Mouse (Mus musculus) MEL-GATA-1-ER (cell line): ENCODE data around the gene Oas1h.
"Not testable (repeated sequence)": the region's sequence is repeated elsewhere in the genome, so short reads cannot be mapped to it uniquely, and the experiment has no call there.

Experiments
- DNase-seq: peaks from one replicate; pipeline ENCODE4 v3.0.0-alpha.2; 2012; ENCODE audit warnings: low read depth; ENCODE audit errors: extremely low read depth

The Oas1h gene

DNA sequence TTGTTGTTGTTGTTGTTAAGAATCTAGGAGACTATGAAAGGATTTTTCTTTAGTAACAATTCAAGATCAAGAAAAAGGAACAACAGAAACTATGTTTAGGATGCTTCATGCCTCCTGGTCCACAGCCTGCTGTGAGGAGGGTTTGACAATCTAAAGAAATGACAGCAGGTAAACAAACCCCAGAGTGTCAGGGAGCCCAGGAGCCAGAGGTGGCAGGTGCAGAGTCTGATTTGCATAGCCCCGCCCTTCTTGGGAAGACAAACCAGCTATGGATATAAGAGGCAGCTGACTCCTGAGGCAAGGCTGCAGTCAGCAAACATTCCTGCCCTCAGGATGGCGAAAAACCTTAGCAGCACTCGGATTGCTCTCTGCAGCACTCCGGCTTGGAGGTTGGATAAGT lies at the start of gene Oas1h:
Oas1h (plus strand) TSS at position 301 of the 400 bp plus-strand sequence.
- DNase-seq, result no peak

DNA sequence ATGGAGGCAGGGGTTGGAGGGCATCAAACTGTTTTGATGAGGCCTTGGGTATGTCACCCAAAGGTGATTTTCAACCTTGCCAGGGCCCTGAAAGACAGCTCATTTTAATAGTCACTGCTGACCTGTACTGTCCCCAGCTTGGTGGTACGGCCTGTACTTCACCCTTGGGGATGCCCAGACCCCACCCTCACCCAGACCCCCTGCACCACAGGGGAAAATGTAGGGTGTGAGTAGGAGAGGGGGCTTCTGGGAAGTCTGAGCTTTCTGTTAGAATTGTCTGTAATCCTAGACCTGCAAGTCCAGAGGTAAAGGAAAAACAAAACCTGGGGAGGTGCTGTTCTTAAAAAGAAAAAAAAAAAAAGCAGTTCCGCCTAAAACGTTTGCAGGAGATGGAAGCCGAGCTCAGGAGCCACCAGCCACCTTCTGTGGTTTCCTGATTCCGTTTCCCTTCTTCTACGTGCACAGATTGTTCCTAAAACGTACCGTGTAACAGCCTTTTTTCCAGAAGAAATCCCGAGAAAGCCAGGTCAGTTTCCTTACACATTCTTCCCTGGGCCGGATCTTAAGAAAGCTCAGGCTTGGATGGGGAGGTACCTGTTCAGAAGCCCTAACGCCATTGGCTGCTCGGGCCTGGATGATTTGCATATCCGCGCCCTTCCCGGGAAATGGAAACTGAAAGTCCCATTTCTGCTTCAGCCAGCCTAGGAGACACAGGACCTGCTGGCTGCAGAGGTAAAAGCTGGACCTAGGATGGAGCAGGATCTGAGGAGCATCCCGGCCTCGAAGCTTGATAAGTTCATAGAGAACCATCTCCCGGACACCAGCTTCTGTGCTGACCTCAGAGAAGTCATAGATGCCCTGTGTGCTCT lies 49.0 kb upstream of the Oas1h start, which contains the start of gene Oas1c:
Oas1c (minus strand) TSS at position 564 of the 869 bp plus-strand sequence.
- DNase-seq, result peak; percentile 82

DNA sequence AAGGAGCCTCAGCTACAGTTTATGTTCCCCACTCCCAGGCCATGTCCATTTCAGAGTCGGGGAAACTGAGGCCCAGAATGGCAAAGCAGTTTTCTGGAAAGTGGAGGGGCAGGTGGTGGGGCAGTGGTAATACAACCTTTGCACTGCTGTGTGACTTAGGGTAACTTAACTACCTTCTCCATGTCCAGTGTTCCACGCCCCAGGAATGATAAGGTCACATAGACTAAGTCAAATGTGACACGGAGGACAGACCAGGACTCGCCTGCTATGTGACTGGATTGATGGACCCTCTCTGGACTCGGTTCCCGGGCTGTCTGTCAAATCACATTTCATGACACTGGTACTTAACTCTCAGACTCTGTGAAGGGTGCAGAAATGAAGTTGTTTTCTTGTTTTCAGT lies 48.2 kb upstream of the Oas1h start:
- no peak for DNase-seq

- DNase-seq, result peak; percentile 32
These were observed 45.3 kb upstream of the Oas1h start for GRCm38 (mm10) chr5:120815949-120816348.

GRCm38 (mm10) chr5:120818999-120819398 lies 42.2 kb upstream of the Oas1h start:
- no peak for DNase-seq

- no peak for DNase-seq
These were observed 30.2 kb upstream of the Oas1h start for GRCm38 (mm10) chr5:120831031-120831430.

DNA sequence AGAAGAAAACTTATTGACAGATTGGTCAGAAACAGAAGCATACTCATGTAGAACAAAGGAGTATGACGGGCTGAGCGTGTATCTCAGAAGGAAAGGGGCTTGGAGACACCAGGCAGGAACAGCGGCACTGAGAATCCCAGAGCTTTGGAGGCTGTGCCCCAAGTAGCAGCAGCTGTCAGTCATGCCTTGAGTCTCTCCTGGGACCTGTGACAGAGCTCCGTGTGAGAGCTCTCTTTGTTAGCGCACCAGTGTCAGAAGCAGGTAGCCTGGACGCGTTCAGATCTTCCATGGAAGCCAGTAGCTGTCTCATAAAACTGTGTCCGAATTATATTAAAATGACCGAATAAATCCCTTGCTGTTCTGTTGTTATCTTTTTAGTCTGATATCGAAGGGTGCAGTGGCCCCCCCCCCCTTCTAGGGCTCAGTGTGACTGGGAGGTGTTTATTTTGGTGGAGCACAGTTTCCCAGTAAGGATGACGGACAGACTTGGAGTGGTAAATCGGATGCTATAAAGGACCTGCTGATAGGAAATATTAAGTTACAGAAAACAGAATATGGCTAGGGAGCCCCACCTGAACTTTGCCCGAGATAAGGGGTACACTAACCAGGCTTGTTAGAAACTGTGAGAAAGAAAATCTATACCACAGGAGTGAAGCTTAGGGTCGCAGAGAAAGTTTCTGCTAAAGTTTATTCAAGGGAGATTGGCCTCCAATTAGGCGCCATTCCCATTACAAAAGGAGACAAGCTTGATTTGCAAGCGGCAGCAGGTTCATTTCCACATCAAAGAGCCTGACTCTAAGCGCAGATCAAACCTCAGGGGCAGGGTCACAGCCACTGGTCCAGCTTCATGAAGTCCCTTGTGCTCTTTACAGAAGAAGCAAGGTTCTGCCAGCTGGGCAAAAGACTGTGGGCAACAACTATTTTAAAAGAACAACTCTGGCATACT lies 27.6 kb upstream of the Oas1h start:
- no peak for DNase-seq

DNA sequence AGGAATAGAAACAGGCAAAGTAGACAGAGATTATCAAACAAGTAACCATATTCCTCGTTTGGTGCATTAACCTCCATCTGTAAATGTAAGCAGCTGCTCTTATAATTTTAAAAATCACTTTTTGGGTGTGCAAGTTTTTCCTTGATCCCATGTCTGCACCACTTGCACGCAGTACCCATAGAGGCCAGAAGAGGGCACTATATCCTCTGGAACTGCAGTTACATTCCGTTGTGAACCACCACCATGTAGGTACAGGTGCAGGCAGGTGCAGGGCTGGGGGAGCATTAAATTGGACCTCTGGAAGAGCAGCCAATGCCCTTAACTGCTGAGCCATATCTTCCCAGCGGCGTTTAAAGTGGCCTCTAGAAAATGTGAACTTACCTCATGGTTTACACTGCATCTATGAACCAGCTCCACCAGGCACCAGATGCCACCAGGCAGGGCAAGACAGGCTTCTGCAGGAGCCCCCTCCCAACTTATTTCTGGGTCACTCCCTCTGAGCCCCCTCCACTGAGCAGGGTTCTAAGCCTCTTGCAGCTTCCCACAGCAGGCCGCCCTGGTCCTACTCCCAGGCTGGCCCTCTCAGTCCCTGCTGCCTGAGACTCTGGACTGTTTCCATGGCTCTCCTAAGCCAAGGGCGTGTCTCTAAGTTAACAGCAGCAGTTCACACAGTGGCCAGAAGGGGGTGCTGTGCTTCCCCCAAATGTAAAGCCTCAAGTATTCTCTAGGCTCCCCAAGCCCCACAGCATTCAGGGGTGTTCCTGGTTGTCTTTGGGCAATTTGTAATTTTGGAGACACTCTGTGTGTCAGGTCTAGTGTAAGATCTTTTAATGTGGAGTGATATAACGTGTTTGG lies 24.3 kb upstream of the Oas1h start:
- peak; percentile 41 for DNase-seq

- no peak for DNase-seq
These were observed 16.5 kb upstream of the Oas1h start for GRCm38 (mm10) chr5:120844713-120845112.

DNA sequence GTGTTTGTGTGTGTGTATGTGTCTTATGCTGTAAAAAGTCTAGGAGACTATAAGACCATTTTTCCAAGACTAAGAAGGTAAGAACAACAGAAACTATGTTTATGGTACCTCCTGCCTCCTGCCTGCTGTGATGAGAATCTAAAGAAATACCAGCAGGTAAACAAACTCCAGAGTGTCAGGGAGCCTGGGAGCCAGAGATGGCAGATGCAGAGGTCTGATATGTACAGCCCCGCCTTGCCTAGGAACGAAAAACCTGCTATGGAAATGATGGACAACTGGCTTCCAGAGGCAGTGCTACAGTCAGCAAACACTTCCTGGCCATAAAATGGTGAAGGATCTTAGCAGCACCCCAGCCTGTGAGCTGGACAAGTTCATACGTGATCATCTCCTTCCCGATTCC lies 14.2 kb upstream of the Oas1h start, which contains the start of gene Oas1f:
Oas1f (plus strand) TSS at position 301 of the 400 bp plus-strand sequence.
- DNase-seq, result no peak

DNA sequence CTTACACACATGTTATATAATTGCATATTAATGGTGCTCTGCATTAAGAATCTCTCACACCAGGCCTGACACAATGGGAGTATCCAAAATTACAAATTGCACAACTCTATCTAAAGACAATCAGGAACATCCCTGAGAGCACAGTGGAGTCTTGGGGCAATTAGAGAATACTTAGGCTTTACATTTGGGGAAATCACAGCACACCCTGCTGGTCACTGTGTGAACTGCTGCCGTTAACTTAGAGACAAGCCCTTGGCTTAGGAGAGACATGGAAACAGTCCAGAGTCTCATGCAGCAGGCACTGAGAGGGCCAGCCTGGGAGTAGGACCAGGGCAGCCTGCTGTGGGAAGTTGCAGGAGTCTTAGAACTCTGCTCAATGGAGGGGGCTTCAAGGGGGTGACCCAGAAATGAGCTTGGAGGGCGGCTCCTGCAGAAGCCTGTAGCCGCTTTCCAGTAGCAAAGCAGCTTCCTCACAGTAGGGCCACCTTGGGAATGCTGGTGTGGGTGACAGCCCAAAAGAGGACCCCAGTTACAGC lies 11.6 kb upstream of the Oas1h start:
- peak; percentile 26 for DNase-seq

DNA sequence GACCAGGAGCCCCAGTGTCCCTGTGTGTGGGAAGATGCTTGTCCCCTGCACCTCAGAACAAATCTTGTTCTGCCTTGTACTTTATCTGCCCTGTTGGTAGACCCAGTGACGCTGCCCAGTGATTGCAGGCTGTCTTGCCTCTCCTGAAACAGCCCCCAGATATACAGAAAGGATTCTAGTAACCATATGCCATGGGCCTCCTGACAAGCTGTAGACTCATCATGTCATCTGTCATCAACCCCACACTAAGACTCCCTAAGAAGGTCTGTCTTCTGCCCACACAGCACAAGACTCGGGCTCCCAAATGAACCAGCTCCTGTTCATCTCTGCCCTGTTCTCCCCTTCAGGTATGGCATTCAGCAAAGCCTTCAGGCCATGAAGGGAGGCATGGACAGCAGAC lies 2.0 kb upstream of the Oas1h start:
- DNase-seq, result no peak

DNA sequence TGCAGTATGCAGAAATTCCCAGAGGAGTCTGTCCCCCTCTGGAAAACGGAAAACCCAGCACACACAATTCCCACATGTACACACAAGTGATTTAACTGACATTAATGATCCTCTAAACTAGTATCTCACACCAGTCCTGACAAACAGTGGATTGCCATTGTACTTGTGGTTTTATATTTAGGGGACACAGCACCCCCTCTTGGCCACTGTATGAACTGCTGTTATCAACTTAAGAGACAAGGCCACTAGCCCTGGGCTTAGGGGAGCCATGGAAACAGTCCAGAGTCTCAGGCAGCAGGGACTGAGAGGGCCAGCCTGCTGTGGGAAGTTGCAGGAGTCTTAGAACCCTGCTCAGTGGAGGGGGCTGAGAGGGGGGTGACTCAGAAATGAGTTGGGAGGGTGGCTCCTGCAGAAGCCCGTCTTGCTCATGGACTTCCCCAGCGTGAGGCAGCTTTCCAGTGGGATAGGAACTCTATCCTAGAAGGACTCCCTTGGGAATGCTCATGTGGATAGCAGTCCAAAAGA lies 4.2 kb downstream of the Oas1h start:
- DNase-seq, result peak; percentile 33

DNA sequence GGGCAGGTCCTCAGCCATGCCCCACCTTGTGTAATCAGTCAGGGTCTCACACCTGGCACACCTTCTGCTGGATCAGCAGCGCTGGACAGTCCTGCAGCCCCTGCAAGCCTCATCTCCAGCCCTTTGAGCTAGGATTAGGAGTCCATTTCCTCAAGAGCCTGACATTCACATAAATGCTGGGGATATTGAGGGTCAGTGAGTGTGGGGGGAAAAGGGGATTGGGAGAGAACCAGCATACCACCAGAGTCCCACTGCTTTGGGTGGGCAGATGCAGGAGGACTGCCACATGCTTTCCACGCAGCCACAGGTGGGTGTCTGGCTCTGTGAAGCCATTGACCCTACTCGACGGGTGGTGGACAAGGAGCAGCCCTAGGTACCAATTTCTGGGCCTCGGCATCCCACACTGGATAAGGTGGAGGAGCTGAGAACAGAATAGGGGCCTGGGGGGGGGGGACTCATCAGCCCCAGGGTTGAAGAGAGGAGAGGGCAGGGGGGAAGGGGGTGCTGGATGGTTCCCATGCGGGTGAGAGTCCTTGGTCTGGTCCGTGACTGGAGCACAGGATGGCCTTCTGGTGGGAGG lies 8.3 kb downstream of the Oas1h start:
- DNase-seq, result no peak

- no peak for DNase-seq
These were observed 8.9 kb downstream of the Oas1h start for GRCm38 (mm10) chr5:120870081-120870480.

DNA sequence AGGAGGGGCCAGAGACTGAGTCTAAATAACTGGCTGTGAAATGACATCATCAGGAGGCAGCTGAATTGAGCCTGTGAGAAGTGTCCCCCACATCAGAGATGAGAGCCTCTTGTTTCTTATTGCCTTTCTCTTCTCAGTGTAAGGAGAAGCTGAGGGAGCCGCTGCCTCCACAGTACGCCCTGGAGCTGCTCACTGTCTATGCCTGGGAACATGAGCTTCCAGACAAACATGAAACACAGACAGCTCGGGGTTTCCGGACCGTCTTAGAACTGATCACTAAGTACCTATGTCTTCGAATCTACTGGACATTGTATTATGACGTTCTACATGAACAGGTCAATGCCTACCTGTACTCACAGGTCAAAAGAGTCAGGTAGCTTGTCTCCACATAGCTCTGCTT lies 9.6 kb downstream of the Oas1h start:
- no peak for DNase-seq

DNA sequence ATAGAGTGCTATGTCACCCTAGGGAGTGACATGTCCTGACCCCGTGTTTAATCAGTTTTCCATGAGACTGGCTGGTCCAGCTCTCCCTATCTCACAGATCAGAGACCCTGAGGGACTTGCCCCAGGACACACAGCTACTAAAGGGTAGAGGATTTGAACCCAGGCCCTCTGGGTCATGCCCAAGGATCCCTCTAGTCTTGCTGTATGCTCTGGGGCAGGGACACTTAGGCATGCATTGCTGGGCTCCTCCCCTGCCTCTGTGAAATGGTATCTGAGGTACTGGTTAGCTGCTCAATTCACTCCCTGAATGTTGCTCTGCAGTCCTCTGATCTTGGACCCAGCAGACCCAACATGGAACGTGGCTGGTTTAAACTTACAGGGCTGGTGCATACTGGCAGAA lies 10.2 kb downstream of the Oas1h start:
- DNase-seq, result no peak

- DNase-seq, result not testable (repeated sequence)
These were observed 15.6 kb downstream of the Oas1h start for GRCm38 (mm10) chr5:120876839-120877238.

GRCm38 (mm10) chr5:120877407-120877806 lies 16.2 kb downstream of the Oas1h start:
- DNase-seq, result not testable (repeated sequence)

GRCm38 (mm10) chr5:120878803-120879202 lies 17.6 kb downstream of the Oas1h start:
- not testable (repeated sequence) for DNase-seq
